Mouse (Mus musculus): ENCODE data around the gene Ugt1a5.
"Not testable (repeated sequence)": the region's sequence is repeated elsewhere in the genome, so short reads cannot be mapped to it uniquely, and the experiment has no call there.

Ugt1a5 gene

GRCm38 (mm10) chr1:88165711-88166110 lies at the start of gene Ugt1a5:
Ugt1a5 (plus strand) TSS chr1:88166012.
- no peak for DNase-seq (ENCODE audit: low spot score)

- DNase-seq (ENCODE audit: low spot score) = not testable (repeated sequence)
Observed at GRCm38 (mm10) chr1:88120550-88120949, 45.3 kb upstream of the Ugt1a5 start.

- DNase-seq (ENCODE audit: low spot score) = not testable (repeated sequence)
Observed at GRCm38 (mm10) chr1:88121521-88121920, 44.3 kb upstream of the Ugt1a5 start.

- DNase-seq (ENCODE audit: low spot score) = not testable (repeated sequence)
Observed at GRCm38 (mm10) chr1:88125827-88126360, 39.9 kb upstream of the Ugt1a5 start.

- not testable (repeated sequence) for DNase-seq (ENCODE audit: low spot score)
Observed at GRCm38 (mm10) chr1:88129091-88129490, 36.7 kb upstream of the Ugt1a5 start.

GRCm38 (mm10) chr1:88130223-88130622 lies 35.6 kb upstream of the Ugt1a5 start:
- not testable (repeated sequence) for DNase-seq (ENCODE audit: low spot score)

- DNase-seq (ENCODE audit: low spot score) = no peak
Observed at GRCm38 (mm10) chr1:88133908-88134456, 31.8 kb upstream of the Ugt1a5 start.

GRCm38 (mm10) chr1:88134457-88135011 lies 31.3 kb upstream of the Ugt1a5 start, which contains the start of gene Ugt1a6a:
Ugt1a6a (plus strand) TSS chr1:88134809.
- not testable (repeated sequence) for DNase-seq (ENCODE audit: low spot score)

- not testable (repeated sequence) for DNase-seq (ENCODE audit: low spot score)
Observed at GRCm38 (mm10) chr1:88135229-88135904, 30.4 kb upstream of the Ugt1a5 start.

- no peak for DNase-seq (ENCODE audit: low spot score)
Observed at GRCm38 (mm10) chr1:88136646-88137045, 29.2 kb upstream of the Ugt1a5 start.

GRCm38 (mm10) chr1:88137264-88137663 lies 28.5 kb upstream of the Ugt1a5 start:
- no peak for DNase-seq (ENCODE audit: low spot score)

GRCm38 (mm10) chr1:88138145-88138544 lies 27.7 kb upstream of the Ugt1a5 start:
- DNase-seq (ENCODE audit: low spot score) = no peak

- not testable (repeated sequence) for DNase-seq (ENCODE audit: low spot score)
Observed at GRCm38 (mm10) chr1:88140492-88140891, 25.3 kb upstream of the Ugt1a5 start.

- DNase-seq (ENCODE audit: low spot score) = peak; percentile 16
Observed at GRCm38 (mm10) chr1:88143966-88144675, 21.7 kb upstream of the Ugt1a5 start.

GRCm38 (mm10) chr1:88145278-88145677 lies 20.5 kb upstream of the Ugt1a5 start:
- not testable (repeated sequence) for DNase-seq (ENCODE audit: low spot score)

- DNase-seq (ENCODE audit: low spot score) = not testable (repeated sequence)
Observed at GRCm38 (mm10) chr1:88150133-88150532, 15.7 kb upstream of the Ugt1a5 start.

GRCm38 (mm10) chr1:88158430-88158829 lies 7.4 kb upstream of the Ugt1a5 start:
- DNase-seq (ENCODE audit: low spot score) = no peak

GRCm38 (mm10) chr1:88172190-88172589 lies 6.4 kb downstream of the Ugt1a5 start:
- not testable (repeated sequence) for DNase-seq (ENCODE audit: low spot score)

- no peak for DNase-seq (ENCODE audit: low spot score)
Observed at GRCm38 (mm10) chr1:88179657-88180056, 13.8 kb downstream of the Ugt1a5 start.

- DNase-seq (ENCODE audit: low spot score) = no peak
Observed at GRCm38 (mm10) chr1:88186325-88186935, 20.6 kb downstream of the Ugt1a5 start.

- DNase-seq (ENCODE audit: low spot score) = no peak
Observed at GRCm38 (mm10) chr1:88192136-88192535, 26.3 kb downstream of the Ugt1a5 start.

- DNase-seq (ENCODE audit: low spot score) = no peak
Observed at GRCm38 (mm10) chr1:88195687-88196086, 29.9 kb downstream of the Ugt1a5 start.

Data from c-Kit-positive CD71-positive TER-119-positive erythroid progenitor cells, embryonic 14.5 days (primary cell).